Mouse (Mus musculus): ENCODE measurements around the gene Cks1b.
"Not testable (repeated sequence)": the region's sequence is repeated elsewhere in the genome, so short reads cannot be mapped to it uniquely, and the experiment has no call there.

Gene Cks1b

DNA sequence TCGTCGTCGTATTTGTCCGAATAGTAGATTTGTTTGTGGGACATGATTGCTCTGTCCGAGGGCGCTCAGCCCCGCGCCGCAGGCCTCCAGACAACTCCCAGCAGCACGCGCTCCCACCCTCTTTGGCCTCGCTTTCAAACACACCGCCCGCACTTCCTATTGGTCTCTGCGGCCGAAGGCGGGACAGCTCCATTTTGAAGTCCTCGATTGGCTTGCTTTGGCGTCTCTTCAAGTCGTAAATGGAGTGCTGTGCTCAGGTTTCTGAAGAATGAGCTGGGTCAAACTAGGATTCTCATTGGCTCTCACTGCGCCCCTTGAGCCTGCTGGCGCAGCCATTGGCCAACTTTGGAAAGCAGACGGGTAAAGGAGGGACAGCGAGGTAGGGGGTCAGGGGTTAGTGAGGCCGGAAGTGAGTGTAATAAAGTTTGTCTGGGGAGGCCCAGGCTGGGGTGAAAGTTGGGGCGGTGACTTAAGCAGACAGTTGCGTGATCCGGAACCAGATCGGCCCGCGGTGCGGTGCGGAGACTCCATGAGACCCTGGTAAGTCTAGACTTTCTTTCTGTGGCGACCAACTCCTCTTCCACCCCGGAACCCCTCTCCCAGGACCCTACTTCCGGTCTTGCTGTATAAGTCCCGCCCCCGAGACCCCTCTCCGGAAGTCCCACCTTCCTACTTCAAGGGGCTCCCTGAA is at the start of gene Cks1b, which contains the start of gene Shc1:
TSS of gene Cks1b (minus strand) at position 214 of the 691 bp plus-strand sequence.
TSS of gene Shc1 (plus strand) at position 274 of the 691 bp plus-strand sequence.
- peak; percentile 100 for DNase-seq (ENCODE audit: extremely low read depth, low read depth)

DNA sequence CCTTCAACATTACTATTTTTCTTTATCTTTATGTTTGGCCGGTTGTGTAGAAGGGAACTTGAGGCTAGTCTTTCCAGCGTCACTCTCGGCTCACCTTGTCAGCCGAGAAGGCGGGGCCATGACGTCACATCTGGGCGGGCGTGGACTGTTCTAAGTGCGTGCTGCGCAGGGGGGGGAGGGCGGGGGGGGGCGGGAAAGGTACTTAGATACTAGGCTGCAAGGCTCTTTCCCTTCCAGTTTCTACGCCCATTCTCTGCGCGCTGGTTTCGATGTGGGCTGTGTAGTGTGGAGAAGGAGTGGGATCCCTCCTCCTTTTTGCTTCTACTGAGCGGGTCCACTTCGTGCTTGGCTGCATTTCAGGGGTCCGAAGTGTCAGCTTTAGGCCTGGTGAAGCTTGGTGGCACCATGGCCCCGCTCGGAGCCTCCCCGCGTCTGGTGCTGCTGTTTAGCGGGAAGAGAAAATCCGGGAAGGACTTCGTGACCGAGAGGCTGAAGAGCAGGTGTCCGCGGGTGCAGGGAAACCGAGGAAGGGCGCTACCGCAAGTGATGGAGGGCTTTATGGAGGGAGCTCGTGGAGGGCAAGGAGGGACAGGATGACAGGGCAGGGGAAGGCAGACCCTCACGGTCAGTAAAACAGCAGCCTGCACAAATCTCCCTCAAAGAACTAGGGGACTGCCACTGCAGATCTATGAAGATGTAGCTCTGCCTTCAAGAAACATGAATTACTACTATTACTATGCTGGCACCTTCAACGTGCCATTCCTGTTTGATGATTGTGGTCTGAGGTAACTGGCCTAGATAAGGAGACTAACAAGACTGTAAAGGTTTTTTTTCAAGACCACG is 41.0 kb upstream of the Cks1b start:
- DNase-seq (ENCODE audit: extremely low read depth, low read depth), result peak; percentile 91

DNA sequence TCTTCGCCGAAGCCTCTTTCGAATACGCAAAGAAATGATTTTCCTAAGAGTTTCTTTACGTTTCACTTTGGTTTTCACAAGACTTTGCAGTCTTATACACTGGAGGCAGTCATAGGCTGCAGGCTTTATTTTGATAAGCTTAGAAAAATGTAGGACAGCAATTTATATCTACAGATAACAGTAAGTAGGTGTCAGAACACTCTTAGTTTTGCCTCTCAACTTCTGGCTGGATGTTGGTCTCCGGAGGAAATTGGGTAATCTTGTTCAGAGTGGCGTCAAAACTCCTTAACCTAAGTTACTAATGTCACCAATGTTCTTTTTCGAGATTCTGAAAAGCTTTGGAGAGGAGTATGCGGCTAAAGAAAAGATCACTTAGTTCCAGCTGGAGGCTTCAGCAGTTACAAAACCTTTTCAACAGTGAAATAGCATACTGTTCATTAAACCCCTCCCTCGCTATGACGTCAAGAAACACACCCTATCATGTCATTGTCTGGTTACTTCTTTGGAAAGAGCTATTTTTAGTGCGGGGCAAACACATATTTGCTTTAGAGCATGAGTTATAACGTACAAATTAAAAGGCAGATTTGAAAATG is 40.3 kb upstream of the Cks1b start:
- DNase-seq (ENCODE audit: extremely low read depth, low read depth), result peak; percentile 95

DNA sequence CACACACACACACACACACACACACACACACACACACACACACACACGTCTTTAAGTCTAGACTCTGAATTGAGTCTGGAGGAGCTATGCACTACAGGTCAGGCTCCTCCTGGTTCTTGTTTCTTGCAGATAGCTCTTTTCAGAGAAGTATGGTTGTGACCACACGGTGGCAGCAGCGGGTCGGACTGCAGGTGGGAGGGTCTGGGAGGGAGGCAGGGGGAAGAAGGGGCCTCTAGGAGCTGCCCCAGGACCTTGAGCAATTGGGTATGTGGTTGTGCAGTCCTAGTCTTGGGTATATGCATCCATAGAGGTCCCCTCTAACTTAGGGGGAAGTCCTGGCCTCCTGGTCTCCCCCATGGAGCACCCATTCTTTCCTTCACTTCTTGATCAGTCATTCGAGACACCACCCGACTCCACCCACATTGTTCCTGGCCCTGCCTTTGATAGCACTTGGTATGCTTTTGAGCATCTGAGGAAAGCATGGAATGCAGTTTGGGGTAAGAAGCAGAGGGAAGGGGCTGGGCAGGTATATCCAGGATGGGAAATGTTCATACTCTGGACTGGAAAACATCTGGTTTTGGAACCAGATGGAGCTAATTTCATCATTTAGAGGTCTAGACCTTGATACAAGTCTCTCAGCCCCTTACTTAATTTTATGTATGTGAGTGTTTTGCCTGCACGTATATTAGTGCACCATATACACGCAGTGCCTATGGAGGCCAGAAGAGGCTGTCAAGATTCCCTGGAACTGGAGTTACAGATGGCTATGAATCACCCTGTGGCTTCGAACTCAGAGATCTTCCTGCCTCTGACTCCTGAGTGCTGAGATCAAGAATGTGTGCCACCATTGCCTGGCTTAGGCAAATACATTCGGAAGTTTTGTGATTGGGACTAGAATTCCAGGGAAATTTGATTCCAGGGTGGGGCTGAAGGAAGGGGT is 38.8 kb upstream of the Cks1b start:
- peak; percentile 83 for DNase-seq (ENCODE audit: extremely low read depth, low read depth)

DNA sequence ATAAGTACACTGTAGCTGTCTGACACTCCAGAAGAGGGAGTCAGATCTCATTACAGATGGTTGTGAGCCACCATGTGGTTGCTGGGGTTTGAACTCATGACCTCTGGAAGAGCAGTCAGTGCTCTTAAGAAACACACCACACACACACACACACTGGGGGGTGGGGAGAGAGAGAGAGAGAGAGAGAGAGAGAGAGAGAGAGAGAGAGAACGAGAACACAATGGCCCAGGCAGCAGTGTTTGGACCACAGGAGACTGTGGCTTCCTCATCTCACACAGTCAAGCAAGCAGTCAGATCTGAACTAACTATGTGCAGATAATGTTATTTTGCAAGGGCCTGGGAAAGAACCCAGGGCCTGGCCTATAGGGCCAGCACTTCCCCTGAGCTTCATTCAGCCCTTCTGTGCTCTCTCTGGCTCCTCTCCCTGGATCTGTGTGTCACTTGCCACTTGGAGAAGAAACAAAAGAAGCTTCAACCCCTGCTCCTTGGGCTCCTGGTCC is 37.7 kb upstream of the Cks1b start:
- DNase-seq (ENCODE audit: extremely low read depth, low read depth), result no peak

DNA sequence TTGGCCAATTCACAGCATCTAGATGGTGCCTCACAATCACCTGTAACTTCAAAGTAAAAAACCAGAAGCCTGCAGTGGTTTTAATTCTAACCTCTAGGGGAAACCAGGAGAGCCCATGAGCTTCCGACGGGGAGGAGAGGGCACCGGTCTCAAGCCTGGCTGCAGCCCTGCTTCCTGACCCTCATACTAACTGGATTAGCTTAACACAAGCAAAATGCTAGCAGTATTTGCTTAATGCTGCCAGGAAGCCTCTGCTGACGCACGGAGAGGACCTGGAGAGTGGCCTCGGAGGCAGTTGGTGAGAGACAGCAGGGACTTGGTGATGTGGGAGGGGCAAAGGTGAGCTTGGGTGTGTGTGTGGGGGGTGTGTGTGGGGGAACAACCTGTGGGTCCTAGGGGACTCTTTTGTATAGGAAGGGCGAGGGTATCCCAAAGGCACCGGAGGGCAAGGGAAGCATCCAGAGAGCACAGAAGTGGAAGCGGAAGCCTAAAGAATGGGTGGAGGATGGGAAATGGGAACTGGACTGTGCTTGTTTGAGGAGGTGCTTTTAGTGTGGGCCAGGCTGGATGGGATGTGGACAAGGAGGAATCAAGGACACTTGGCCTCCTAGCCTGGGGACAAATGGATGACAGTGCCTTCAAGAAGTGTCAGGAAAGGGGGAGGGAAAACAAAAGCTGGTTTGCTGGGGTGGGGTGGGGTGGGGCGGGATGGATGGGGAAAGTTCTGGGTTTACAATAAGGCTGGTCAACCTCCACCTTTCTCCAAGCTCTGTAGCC is 36.4 kb upstream of the Cks1b start, which contains the start of gene Pmvk:
TSS of gene Pmvk (plus strand) at position 141 of the 777 bp plus-strand sequence.
- DNase-seq (ENCODE audit: extremely low read depth, low read depth), result no peak

DNA sequence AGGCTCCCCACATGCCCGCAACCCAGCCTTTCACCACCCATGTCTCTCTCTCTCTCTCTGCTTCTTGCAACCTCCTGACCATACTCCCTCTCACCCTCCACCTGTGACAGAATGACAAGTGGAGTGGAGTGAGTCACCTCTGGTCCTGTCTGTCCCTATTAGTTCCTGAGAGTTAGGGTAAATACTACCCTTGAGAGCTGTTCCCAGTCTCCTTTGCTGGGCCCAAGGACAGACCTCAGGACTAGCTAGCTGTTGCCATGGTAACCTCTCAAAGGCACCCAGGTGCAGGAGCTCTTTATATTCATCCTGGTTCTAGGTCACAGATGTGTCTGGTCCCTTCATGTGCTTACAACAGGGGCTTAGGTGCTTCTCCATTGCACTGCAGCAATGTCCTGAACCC is 33.7 kb upstream of the Cks1b start:
- no peak for DNase-seq (ENCODE audit: extremely low read depth, low read depth)

DNA sequence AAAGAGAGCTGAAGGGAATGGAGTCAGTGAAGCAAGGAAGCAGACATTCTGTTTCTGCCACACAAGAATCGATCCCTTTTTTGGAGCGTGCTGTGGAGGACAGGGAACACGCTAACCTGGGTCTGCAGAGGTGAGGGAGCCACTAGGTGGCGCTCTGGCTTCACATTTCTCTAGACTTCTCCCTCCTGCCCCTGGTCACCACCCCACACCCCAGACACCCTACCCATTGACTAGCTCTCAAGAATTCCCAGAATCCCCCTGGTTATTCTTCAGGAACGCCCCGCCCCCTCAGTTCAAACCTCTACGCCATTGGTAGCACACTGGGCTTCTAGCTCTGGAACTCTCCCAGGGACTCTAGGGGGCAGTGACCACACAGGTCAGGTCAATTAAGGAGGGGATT is 31.4 kb upstream of the Cks1b start:
- peak; percentile 88 for DNase-seq (ENCODE audit: extremely low read depth, low read depth)

DNA sequence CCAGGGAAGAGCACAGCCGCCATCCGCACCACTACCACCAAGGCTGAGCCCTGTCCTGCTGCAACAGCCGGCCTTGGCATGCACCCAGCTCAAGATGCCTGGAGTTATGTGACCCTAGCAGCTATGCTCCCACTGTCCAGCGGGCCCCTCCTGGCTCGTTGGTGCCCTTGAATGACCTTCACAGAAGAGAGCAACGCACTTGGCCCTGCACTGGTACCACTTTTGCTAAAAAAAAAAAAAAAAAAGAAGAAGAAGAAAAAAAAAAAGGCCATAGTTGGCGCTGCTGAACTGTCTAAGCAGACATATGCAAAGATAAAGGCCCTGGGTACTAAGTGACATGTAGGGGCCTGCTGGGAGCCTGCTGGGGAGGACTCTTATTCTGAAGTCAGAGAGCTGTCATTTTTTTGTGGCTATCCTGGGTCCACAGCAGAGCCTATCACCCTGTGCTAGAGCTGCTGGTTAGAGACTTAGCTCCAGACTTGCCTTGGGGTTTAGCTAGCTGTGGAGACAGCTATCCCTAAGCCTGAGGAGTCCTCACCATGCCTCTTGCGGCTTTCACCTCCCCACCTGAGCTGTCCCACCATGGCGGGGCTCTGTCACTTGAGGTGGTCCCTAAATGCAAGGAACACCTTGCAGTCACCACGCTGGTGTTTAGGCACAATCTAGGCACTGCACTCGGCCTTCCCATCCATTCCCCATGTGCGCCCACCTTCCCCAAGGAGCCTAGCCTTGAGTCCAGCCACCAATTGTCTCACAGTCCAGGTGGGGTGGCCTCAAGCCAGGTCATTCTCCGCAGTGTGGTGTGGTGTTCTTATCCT is 30.7 kb upstream of the Cks1b start:
- peak; percentile 99 for DNase-seq (ENCODE audit: extremely low read depth, low read depth)

DNA sequence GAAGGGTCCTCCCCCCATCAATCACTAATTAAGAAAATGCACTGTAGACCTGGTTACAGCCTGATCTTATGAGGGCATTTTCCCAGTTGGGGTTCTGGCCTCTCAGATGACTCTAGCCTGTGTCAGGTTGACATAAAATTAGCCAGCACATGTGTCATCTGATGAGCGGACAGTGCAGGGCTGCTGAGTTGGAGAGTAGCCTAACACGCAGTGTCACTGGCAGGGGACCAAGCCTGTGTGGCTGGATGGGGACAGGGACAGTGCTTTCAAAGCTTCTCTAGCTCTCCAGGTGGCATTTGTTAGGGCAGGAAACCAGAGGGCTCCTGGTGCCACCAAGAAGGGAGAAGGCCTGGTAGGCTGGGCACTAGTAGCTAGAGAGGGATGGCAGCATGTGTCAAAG is 22.5 kb upstream of the Cks1b start:
- no peak for DNase-seq (ENCODE audit: extremely low read depth, low read depth)

DNA sequence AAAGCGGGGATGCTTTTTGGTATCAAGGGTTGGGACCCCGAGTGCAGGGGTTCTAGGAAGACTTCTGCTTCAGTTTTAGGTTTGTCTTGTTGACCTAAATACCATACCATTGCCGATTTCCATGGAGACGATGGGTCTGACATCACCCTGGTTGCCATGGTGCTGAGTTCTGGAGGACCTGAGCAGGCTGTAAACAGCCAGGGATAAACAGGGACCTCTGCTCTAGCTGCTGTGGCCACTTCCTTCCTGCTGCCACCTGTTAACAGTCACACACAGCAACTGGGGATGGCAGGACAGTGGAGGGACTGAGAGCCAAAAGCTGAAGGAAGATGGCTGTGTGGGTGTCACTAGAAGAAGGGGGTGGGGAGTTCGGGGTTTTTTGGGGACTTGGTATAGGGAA is 19.1 kb upstream of the Cks1b start:
- no peak for DNase-seq (ENCODE audit: extremely low read depth, low read depth)

DNA sequence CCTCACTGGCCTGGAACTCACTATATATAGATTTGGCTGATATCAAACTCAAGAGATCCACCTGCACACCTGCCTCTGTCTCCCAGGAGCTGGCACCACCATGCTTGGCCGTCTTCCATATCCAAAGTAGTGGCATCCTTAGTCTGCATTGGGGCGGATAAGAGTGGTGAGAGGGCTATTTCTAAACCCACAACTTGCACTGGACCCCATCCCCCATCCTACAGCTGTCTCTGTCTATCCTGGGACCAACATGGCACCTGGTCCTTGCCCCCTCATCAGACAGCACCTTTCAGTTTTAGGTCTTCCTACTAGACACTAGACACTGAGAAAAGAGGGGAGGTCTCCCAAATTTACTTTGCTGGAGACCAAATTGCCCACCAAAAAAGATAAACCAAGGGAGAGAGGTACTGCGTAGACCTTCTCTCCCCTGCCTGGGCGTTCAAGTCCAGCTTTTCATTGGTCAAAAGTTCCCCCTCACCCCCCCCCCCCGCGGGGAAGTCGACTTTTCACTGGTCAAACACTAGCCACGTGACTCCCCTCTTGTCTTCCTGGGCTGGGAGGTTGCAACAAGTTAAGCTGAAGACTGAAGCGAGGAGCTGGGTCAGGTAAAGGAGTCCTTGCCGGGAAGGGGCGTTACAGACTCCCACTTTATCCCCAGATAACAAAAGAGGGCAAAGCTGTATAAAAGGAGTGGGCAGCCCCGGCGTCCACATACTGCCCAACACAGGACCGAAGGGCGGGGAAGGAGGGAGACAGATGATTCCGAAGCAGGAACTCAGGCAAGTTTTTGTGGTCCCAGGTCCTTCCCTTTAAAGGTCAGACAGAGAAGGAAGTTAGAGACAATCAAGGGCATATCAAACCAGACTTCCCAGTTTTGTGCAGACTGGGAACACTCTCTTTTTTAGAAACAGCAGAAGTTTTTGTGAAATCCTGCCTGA is 18.3 kb upstream of the Cks1b start, which contains the start of gene Pbxip1:
TSS of gene Pbxip1 (plus strand) at position 531 of the 938 bp plus-strand sequence.
- DNase-seq (ENCODE audit: extremely low read depth, low read depth), result peak; percentile 85

DNA sequence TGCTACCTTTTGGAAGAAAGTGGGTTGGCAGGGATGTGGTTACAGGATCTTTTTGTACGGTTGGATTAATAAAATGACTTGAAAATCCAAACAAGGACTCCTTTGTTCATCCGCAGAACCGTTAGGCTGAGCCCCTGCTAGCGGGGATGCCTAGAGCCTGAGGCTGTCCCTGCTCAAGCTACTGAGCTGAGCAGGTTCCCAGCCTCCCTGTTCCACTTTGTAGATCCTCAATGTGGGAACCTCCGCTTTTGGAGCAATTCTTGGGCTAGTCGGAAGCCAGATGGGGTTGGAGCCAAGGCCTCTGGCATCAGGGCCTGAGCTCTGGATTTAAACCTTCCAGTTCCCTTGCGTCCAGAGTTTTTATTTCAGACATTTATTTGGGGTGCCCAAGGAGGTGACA is 16.9 kb upstream of the Cks1b start:
- DNase-seq (ENCODE audit: extremely low read depth, low read depth), result no peak

DNA sequence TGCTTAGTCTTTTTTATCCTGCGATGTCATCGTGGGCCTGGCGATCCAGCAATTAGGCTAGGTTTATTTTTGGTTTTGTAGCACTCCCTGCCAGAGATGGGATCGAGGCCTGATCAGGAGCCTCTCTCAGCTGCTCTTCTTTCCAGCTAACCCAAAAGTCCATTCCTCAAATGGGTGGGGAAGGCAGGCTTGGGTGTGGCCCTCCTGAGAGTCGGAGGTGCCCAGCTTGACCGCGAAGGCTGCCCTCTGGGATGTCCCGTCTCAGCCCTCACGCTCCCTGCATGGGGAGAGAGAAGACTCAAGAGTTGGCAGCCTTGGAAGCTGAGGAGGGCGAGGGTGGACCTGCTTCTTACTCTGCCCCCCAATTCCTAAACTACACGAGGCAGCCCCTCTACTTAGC is 16.3 kb upstream of the Cks1b start:
- DNase-seq (ENCODE audit: extremely low read depth, low read depth), result no peak

DNA sequence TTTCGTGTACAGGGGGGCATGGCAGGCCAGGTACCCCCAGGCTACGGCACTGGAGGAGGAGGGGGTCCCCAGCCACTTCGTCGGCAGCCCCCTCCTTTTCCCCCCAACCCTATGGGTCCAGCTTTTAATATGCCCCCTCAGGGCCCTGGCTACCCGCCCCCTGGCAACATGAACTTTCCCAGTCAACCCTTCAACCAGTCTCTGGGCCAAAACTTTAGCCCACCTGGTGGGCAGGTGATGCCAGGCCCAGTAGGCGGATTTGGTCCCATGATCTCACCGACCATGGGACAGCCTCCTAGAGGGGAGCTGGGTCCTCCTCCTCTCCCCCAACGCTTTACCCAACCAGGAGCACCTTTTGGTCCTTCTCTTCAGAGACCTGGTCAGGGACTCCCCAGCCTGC is 14.4 kb upstream of the Cks1b start:
- no peak for DNase-seq (ENCODE audit: extremely low read depth, low read depth)

DNA sequence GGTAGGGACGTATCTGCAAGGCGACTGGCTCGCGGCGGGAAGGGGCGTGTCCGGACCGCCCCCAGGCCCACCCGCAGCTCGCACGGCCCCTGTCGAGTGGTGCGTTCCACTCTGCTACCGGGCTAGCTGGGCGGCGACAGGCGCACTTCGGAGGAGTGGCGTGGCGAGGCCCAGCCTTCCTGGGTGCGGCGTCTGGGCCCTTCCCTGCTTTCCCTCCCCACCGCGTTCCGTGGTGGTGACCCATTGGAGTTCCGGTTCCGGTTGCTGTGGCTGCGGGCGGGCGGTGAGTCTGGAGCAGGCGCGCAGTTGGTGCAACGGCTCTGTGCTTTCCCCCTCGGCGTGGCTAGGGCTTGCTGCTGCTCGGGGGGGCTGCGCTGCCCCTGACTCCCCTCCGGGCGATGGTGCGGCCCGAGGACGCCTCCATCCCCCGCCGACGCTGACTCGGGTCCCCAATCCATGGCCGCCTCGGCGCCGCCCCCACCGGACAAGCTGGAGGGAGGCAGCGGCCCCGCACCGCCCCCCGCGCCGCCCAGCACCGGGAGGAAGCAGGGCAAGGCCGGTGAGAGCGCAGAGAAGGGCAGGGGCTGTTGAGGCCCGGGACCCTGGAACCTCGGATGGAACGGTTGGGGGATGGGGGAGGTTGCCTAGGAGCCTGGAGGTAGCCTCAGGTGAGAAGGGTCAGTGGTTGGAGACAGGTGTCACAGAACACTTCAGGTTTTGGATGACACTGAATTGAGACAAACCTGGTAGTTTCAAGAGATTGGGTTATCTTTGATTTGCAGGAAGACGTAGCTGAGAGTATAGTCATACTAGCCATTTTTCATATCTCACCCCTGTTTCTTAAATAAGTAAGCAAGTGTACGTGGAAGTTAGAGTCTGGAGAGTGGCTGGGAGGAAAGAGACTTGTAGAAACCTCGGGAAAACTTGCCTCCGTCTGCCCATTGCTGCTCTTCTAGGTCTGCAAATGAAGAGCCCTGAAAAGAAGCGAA is 12.3 kb upstream of the Cks1b start, which contains the start of gene Pygo2:
TSS of gene Pygo2 (plus strand) at position 44 of the 989 bp plus-strand sequence.
- peak; percentile 90 for DNase-seq (ENCODE audit: extremely low read depth, low read depth)

DNA sequence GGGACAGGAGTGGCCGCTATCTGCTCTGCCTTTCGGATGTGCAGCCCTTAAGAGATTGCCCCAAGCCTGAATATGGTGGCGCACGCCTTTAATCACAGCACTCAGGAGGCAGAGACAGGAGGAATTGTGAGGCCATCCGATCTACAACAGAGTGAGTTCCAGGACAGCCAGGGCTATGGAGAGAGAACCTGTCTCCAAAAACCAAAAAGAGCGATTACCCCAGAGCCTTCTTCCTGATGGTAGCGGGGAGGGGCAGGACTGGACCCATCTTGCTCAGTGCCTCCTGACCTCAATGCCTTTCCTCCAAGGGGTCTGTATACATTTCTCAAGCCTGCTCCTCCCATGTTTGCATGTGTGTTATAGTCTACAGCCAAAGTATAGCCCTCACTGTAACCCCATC is 10.8 kb upstream of the Cks1b start:
- not testable (repeated sequence) for DNase-seq (ENCODE audit: extremely low read depth, low read depth)

All from MEL-GATA-1-ER (cell line).